Mouse (Mus musculus): ENCODE results near the gene Slc30a3.
"Not testable (repeated sequence)": the region's sequence is repeated elsewhere in the genome, so short reads cannot be mapped to it uniquely, and the experiment has no call there.

The Slc30a3 gene

GRCm38 (mm10) chr5:31093151-31094041 is 14.6 kb downstream of the Slc30a3 start:
- in situ Hi-C loops (cut with MboI): no loop called here

GRCm38 (mm10) chr5:31092231-31092975 is 15.6 kb downstream of the Slc30a3 start:
- in situ Hi-C loops (cut with MboI): no loop called here

- in situ Hi-C loops (cut with MboI): no loop called here
These were observed 20.9 kb downstream of the Slc30a3 start for GRCm38 (mm10) chr5:31087131-31087530.

- in situ Hi-C loops (cut with MboI): no loop called here
These were observed 21.4 kb downstream of the Slc30a3 start for GRCm38 (mm10) chr5:31086606-31087005.

GRCm38 (mm10) chr5:31083949-31084348 is 24.1 kb downstream of the Slc30a3 start:
- in situ Hi-C loops (cut with MboI): no loop called here

- in situ Hi-C loops (cut with MboI): no loop called here
These were observed 25.0 kb downstream of the Slc30a3 start for GRCm38 (mm10) chr5:31082935-31083625.

- in situ Hi-C loops (cut with MboI): no loop called here
These were observed 25.7 kb downstream of the Slc30a3 start for GRCm38 (mm10) chr5:31082355-31082754.

GRCm38 (mm10) chr5:31081386-31081785 is 26.7 kb downstream of the Slc30a3 start:
- in situ Hi-C loops (cut with MboI): no loop called here

- in situ Hi-C loops (cut with MboI): no loop called here
These were observed 27.3 kb downstream of the Slc30a3 start for GRCm38 (mm10) chr5:31080795-31081164.

- in situ Hi-C loops (cut with MboI): no loop called here
These were observed 27.8 kb downstream of the Slc30a3 start for GRCm38 (mm10) chr5:31080059-31080794.

- in situ Hi-C loops (cut with MboI): no loop called here
These were observed 31.7 kb downstream of the Slc30a3 start for GRCm38 (mm10) chr5:31076346-31076745.

GRCm38 (mm10) chr5:31073176-31073575 is 34.9 kb downstream of the Slc30a3 start:
- in situ Hi-C loops (cut with MboI): no loop called here

- in situ Hi-C loops (cut with MboI): no loop called here
These were observed 36.2 kb downstream of the Slc30a3 start for GRCm38 (mm10) chr5:31071821-31072220.

GRCm38 (mm10) chr5:31071059-31071458 is 37.0 kb downstream of the Slc30a3 start:
- in situ Hi-C loops (cut with MboI): no loop called here

- in situ Hi-C loops (cut with MboI): no loop called here
These were observed 38.2 kb downstream of the Slc30a3 start for GRCm38 (mm10) chr5:31069810-31070209.

- in situ Hi-C loops (cut with MboI): no loop called here
These were observed 52.6 kb downstream of the Slc30a3 start for GRCm38 (mm10) chr5:31055216-31056140.

- in situ Hi-C loops (cut with MboI): no loop called here
These were observed 53.5 kb downstream of the Slc30a3 start, which contains the start of gene Cad for GRCm38 (mm10) chr5:31054261-31055215. Gene Cad (plus strand): TSS chr5:31054780.

GRCm38 (mm10) chr5:31053728-31054127 is 54.3 kb downstream of the Slc30a3 start:
- in situ Hi-C loops (cut with MboI): not testable (repeated sequence)

- in situ Hi-C loops (cut with MboI): no loop called here
These were observed 57.6 kb downstream of the Slc30a3 start for GRCm38 (mm10) chr5:31050427-31050826.

All from mature B cell (primary cell).